Mouse (Mus musculus) intestine, embryonic 14.5 days (tissue): ENCODE data around the gene Apol10b. TPM values are rescaled to one million over a fixed set of nuclear protein-coding genes. Genes with fewer than 3 reads are reported as not detected.

Experiments used
- ATAC-seq: fragments of 200-750 bp; cut with Nextera tagmentation; replicated peaks from 2 replicates; pipeline ENCODE4 v1.8.0; 2017; ENCODE audit warnings: low read depth, moderate number of reproducible peaks, moderate TSS enrichment, moderate library complexity; ENCODE audit not compliant: low FRiP score, low TSS enrichment
- DNase-seq: peaks from one replicate; pipeline ENCODE4 v3.0.0-alpha.2; 2018; ENCODE audit warnings: low spot score
- H3K27ac ChIP-seq: fragments of 300-500 bp; sonication (generic); 2 replicates; pipeline ENCODE4 v1.5.1; 2014; ENCODE audit warnings: low read depth, mild to moderate bottlenecking, control low read depth
- H3K27me3 ChIP-seq: fragments of 300-500 bp; sonication (generic); replicated peaks from 2 replicates; pipeline ENCODE4 v1.6.1; 2014; ENCODE audit warnings: low read length, control low read depth; ENCODE audit not compliant: control insufficient read depth, insufficient read depth
- H3K36me3 ChIP-seq: fragments of 300-500 bp; sonication (generic); 2 replicates; pipeline ENCODE4 v1.6.1; 2014; ENCODE audit warnings: low read length, control low read depth; ENCODE audit not compliant: control insufficient read depth, insufficient read depth
- H3K4me1 ChIP-seq: fragments of 300-500 bp; sonication (generic); replicated peaks from 2 replicates; pipeline ENCODE4 v1.6.1; 2014; ENCODE audit warnings: low read length, control low read depth, mixed read lengths; ENCODE audit not compliant: control insufficient read depth, insufficient read depth
- H3K4me2 ChIP-seq: fragments of 300-500 bp; sonication (generic); 2 replicates; pipeline ENCODE4 v1.6.1; 2014; ENCODE audit warnings: low read length
- H3K4me3 ChIP-seq: fragments of 300-500 bp; sonication (generic); 2 replicates; pipeline ENCODE4 v1.5.1; 2014; ENCODE audit warnings: low read depth, low read length, control low read depth, mixed read lengths
- H3K9ac ChIP-seq: fragments of 300-500 bp; sonication (generic); 2 replicates; pipeline ENCODE4 v1.6.1; 2014; ENCODE audit warnings: mild to moderate bottlenecking, low read length
- H3K9me3 ChIP-seq: fragments of 300-500 bp; sonication (generic); 2 replicates; pipeline ENCODE4 v1.6.1; 2016; ENCODE audit warnings: low read length, control low read depth; ENCODE audit not compliant: control insufficient read depth
- WGBS: fragments of 180-500 bp; shearing (Covaris S2); extraction: QIAGEN DNeasy Blood & Tissue Kit; methylation state at CpG from one replicate; pipeline ENCODE4 v1.1.7; 2014; 5-methylcytosine and 5-hydroxymethylcytosine counted together
- polyA plus RNA-seq: library from polyadenylated mRNA; unstranded; fragments of >200 nt; fragmentation: Nextera tagmentation; extraction: Ambion mirVana; gene quantifications from 2 replicates; pipeline ENCODE4 v1.2.1, GENCODE M21; 2014

Gene Apol10b
- polyA plus RNA-seq, 1 experiment from 2014 or later: 0.31 TPM

GRCm38 (mm10) chr15:77593557-77593956 lies 2.4 kb downstream of the Apol10b start:
- no peaks in the 10 kb centered on the region for H3K27me3 ChIP-seq
- H3K27ac ChIP-seq: no peak overlapping the region
- no peaks in the 10 kb centered on the region for H3K36me3 ChIP-seq
- peaks cover 5% of the 10 kb centered on the region for H3K4me1 ChIP-seq
- DNase-seq (no peak), ATAC-seq (no peak)
- H3K4me2 ChIP-seq: no peak overlapping the region
- H3K9me3 ChIP-seq: no peaks in the 10 kb centered on the region
- H3K9ac ChIP-seq: no peak overlapping the region
- WGBS: 75% methylated on average over 1 of the region's 1 CpGs
- no peak overlapping the region for H3K4me3 ChIP-seq

GRCm38 (mm10) chr15:77590881-77591280 lies 5.0 kb downstream of the Apol10b start:
- WGBS: 48% methylated on average over 2 of the region's 2 CpGs
- H3K9ac ChIP-seq: no peak overlapping the region
- no peaks in the 10 kb centered on the region for H3K9me3 ChIP-seq
- DNase-seq: no peak
- H3K4me3 ChIP-seq: no peak overlapping the region
- H3K4me2 ChIP-seq: no peak overlapping the region
- H3K36me3 ChIP-seq: no peaks in the 10 kb centered on the region
- no peaks in the 10 kb centered on the region for H3K27me3 ChIP-seq
- ATAC-seq: no peak
- no peaks in the 10 kb centered on the region for H3K4me1 ChIP-seq
- H3K27ac ChIP-seq: no peak overlapping the region

- no peaks in the 10 kb centered on the region for H3K4me1 ChIP-seq
- H3K36me3 ChIP-seq: no peaks in the 10 kb centered on the region
- no peak overlapping the region for H3K9ac ChIP-seq
- H3K27me3 ChIP-seq: no peaks in the 10 kb centered on the region
- ATAC-seq: no peak
- H3K4me3 ChIP-seq: no peak overlapping the region
- DNase-seq: no peak
- no peaks in the 10 kb centered on the region for H3K9me3 ChIP-seq
- no peak overlapping the region for H3K4me2 ChIP-seq
- H3K27ac ChIP-seq: no peak overlapping the region
These were observed 6.9 kb downstream of the Apol10b start for GRCm38 (mm10) chr15:77588981-77589380.

- no peaks in the 10 kb centered on the region for H3K36me3 ChIP-seq
- no peak overlapping the region for H3K4me2 ChIP-seq
- H3K27ac ChIP-seq: no peak overlapping the region
- ATAC-seq (no peak), DNase-seq (no peak)
- H3K27me3 ChIP-seq: no peaks in the 10 kb centered on the region
- H3K4me1 ChIP-seq: no peaks in the 10 kb centered on the region
- no peak overlapping the region for H3K9ac ChIP-seq
- H3K9me3 ChIP-seq: peaks cover 7% of the 10 kb centered on the region; the same call in 1 of the 2 replicates
- H3K4me3 ChIP-seq: no peak overlapping the region
These were observed 8.9 kb downstream of the Apol10b start for GRCm38 (mm10) chr15:77587026-77587425.

- Histone ChIP-seq H3K27me3 (no peaks in the 10 kb centered on the region), H3K9me3 (peaks cover 7% of the 10 kb centered on the region; the same call in 1 of the 2 replicates), H3K4me3 (no peak overlapping the region), H3K4me2 (no peak overlapping the region), H3K4me1 (no peaks in the 10 kb centered on the region), H3K27ac (no peak overlapping the region), H3K36me3 (no peaks in the 10 kb centered on the region), H3K9ac (no peak overlapping the region)
- 48% methylated on average over 1 of the region's 1 CpGs for WGBS
- ATAC-seq (no peak), DNase-seq (no peak)
These were observed 14.2 kb downstream of the Apol10b start for GRCm38 (mm10) chr15:77581681-77582080.

- no peak overlapping the region for H3K9ac ChIP-seq
- H3K27me3 ChIP-seq: no peaks in the 10 kb centered on the region
- peaks cover 7% of the 10 kb centered on the region; the same call in 1 of the 2 replicates for H3K9me3 ChIP-seq
- no peaks in the 10 kb centered on the region for H3K4me1 ChIP-seq
- H3K36me3 ChIP-seq: no peaks in the 10 kb centered on the region
- WGBS: 85% methylated on average over 4 of the region's 4 CpGs
- no peak overlapping the region for H3K4me3 ChIP-seq
- no peak overlapping the region for H3K4me2 ChIP-seq
- H3K27ac ChIP-seq: no peak overlapping the region
- DNase-seq (no peak), ATAC-seq (no peak)
These were observed 16.6 kb downstream of the Apol10b start for GRCm38 (mm10) chr15:77579311-77579710.

GRCm38 (mm10) chr15:77578801-77579200 lies 17.1 kb downstream of the Apol10b start:
- Histone ChIP-seq H3K9ac (no peak overlapping the region), H3K9me3 (peaks cover 6% of the 10 kb centered on the region; the same call in 1 of the 2 replicates), H3K4me3 (no peak overlapping the region), H3K27me3 (no peaks in the 10 kb centered on the region), H3K4me2 (no peak overlapping the region), H3K36me3 (no peaks in the 10 kb centered on the region), H3K27ac (no peak overlapping the region), H3K4me1 (no peaks in the 10 kb centered on the region)
- WGBS: 90% methylated on average over 2 of the region's 2 CpGs
- DNase-seq: no peak
- no peak for ATAC-seq

- Histone ChIP-seq H3K4me1 (no peaks in the 10 kb centered on the region), H3K4me2 (no peak overlapping the region), H3K27me3 (no peaks in the 10 kb centered on the region), H3K27ac (no peak overlapping the region), H3K36me3 (no peaks in the 10 kb centered on the region), H3K9me3 (no peaks in the 10 kb centered on the region), H3K9ac (no peak overlapping the region), H3K4me3 (no peak overlapping the region)
- no peak for ATAC-seq
- no peak for DNase-seq
These were observed 32.7 kb downstream of the Apol10b start for GRCm38 (mm10) chr15:77563219-77563618.

- Histone ChIP-seq H3K4me2 (no peak within 1 kb of the TSS), H3K36me3 (no peaks in the 10 kb centered on the region), H3K27ac (no peak within 1 kb of the TSS), H3K4me1 (no peaks in the 10 kb centered on the region), H3K9ac (no peak within 1 kb of the TSS), H3K27me3 (no peaks in the 10 kb centered on the region), H3K9me3 (no peaks in the 10 kb centered on the region), H3K4me3 (no peak within 1 kb of the TSS)
- DNase-seq (no peak), ATAC-seq (no peak)
These were observed 34.1 kb downstream of the Apol10b start, which contains the start of gene 1700025B11Rik for GRCm38 (mm10) chr15:77561792-77562191. Gene 1700025B11Rik, minus strand, starts transcription at chr15:77561892.
